Mouse (Mus musculus) liver, adult 2 months (tissue): ENCODE data around the gene Plekhg4.

Source experiments
- CTCF ChIP-seq: fragments of 200-500 bp; IDR thresholded peaks from 2 replicates; pipeline ENCODE4 v1.5.1; 2011; ENCODE audit warnings: low read depth, low read length, control low read depth
- POLR2A ChIP-seq: fragments of 200-500 bp; IDR thresholded peaks from 2 replicates; pipeline ENCODE4 v1.6.1; 2011; ENCODE audit warnings: low read length, control low read depth; ENCODE audit not compliant: insufficient read depth; ENCODE audit errors: extremely low read depth

GRCm38 (mm10) chr8:105393089-105393787 is 20.2 kb downstream of the Plekhg4 start:
- TF ChIP-seq CTCF: no peak
- TF ChIP-seq POLR2A: no peak
